11 mouse cellular contexts compared by ENCODE assay signal in genomic region chr17:31409741-31410350, GRCm38 (mm10). TPM values are rescaled to one million over a fixed set of nuclear protein-coding genes. Genes with fewer than 3 reads are reported as not detected.
A peak's percentile ranks its signal among the peaks of the same experiment; 100 is the strongest.
DNase-seq lines count a peak whose midpoint lies in the region; ATAC-seq and TF ChIP-seq lines count a peak whose summit lies in the region.
"Had no signal": no experiment of that assay in that cellular context is flagged by ENCODE, and none has a peak within 500 bp of the region (broad histone marks: within the 10 kb centered on the region; RNA-seq: fewer than 3 reads in every experiment).

No protein-coding gene starts in this region.

- peaks cover 30% of the 10 kb centered on the region for H3K27me3 ChIP-seq in hindbrain, embryonic 10.5 days (ENCODE audit: insufficient read depth, poor library complexity, severe bottlenecking)
- H3K27me3 ChIP-seq in midbrain, embryonic 11.5 days (ENCODE audit: control insufficient read depth, insufficient read depth, low read length): no peaks in the 10 kb centered on the region

- no peaks in the 10 kb centered on the region for H3K9me3 ChIP-seq in hindbrain, embryonic 10.5 days
- no peaks in the 10 kb centered on the region for H3K9me3 ChIP-seq in midbrain, embryonic 11.5 days (ENCODE audit: control insufficient read depth, low read length)

- no peaks in the 10 kb centered on the region; the same call in 1 of the 2 replicates for H3K36me3 ChIP-seq in hindbrain, embryonic 10.5 days
- no peaks in the 10 kb centered on the region for H3K36me3 ChIP-seq in midbrain, embryonic 11.5 days (ENCODE audit: control insufficient read depth, insufficient read depth, low read length)

- WGBS in hindbrain, embryonic 10.5 days: 16% methylated on average over 10 of the region's 10 CpGs
- WGBS in midbrain, embryonic 11.5 days: 13% methylated on average over 10 of the region's 10 CpGs

- no peak overlapping the region for H3K4me3 ChIP-seq in hindbrain, embryonic 10.5 days
- no peak overlapping the region for H3K4me3 ChIP-seq in midbrain, embryonic 11.5 days (ENCODE audit: low read depth, low read length)
- H3K4me3 ChIP-seq in gastrocnemius, adult 2 months: no peak overlapping the region

- DNase-seq in ES-CJ7 (ENCODE audit: low read depth, low spot score): peak; percentile 70
- peak; percentile 51 for DNase-seq in embryo, embryonic 10.5 days (ENCODE audit: low spot score)
- peak; percentile 8 for DNase-seq in hindbrain, embryonic 10.5 days (ENCODE audit: low spot score)
- DNase-seq in midbrain, embryonic 11.5 days (ENCODE audit: low spot score, missing footprints): peak; percentile 86
- DNase-seq in urinary bladder, postnatal 10 days (ENCODE audit: low spot score): no peak
- DNase-seq in natural killer cell, adult 2 months (ENCODE audit: low spot score in 2 of 2): no peak
- no peak for DNase-seq in gastrocnemius, adult 2 months
- DNase-seq: cerebellum, adult 11 months had no signal

- H3K4me1 ChIP-seq in hindbrain, embryonic 10.5 days (replicated peaks): peaks cover 41% of the 10 kb centered on the region
- peaks cover 15% of the 10 kb centered on the region for H3K4me1 ChIP-seq in midbrain, embryonic 11.5 days (ENCODE audit: control insufficient read depth, insufficient read depth, low read length)

- no peak for TF ChIP-seq CTCF in gastrocnemius, adult 2 months (IDR thresholded peaks at IDR 0.05)

- H3K27ac ChIP-seq in hindbrain, embryonic 10.5 days: peak overlapping the region; percentile 78
- peak overlapping the region; percentile 5; the same call in 1 of the 2 replicates for H3K27ac ChIP-seq in midbrain, embryonic 11.5 days (ENCODE audit: low read depth, low read length)
- no peak overlapping the region for H3K27ac ChIP-seq in gastrocnemius, adult 2 months

- peak overlapping the region; percentile 16; the same call in 1 of the 2 replicates for H3K9ac ChIP-seq in midbrain, embryonic 11.5 days (ENCODE audit: low read length)

- no peak overlapping the region for H3K4me2 ChIP-seq in midbrain, embryonic 11.5 days
- H3K4me2 ChIP-seq: liver, embryonic 11.5 days had no signal

- ATAC-seq in midbrain, embryonic 11.5 days (ENCODE audit: low FRiP score): no peak
- ATAC-seq in inflammation-experienced regulatory T-cells, adult 6 months: no peak
- ATAC-seq: Patski had no signal

- intact Hi-C loops in gastrocnemius, adult 2 months (cut with DNase I): no loop called here

RNA-seq across cellular contexts. Expression of gene Pde9a, which starts 23.8 kb away (rescaled TPM):
- polyA plus RNA-seq in hindbrain, embryonic 10.5 days (2016; fragmentation: Nextera tagmentation; extraction: Ambion mirVana): 12.4 and 19.9 TPM in 2 replicates
- polyA plus RNA-seq in midbrain, embryonic 11.5 days (2014; fragmentation: Nextera tagmentation; extraction: Ambion mirVana): 23.4 and 23.5 TPM in 2 replicates
- not detected for polyA plus RNA-seq in inflammation-experienced regulatory T-cells, adult 6 months (2017; shearing (Covaris generic))
- 1 to 10 TPM; 1.8 to 3.3 TPM for total RNA-seq in gastrocnemius, adult 2 months (2021)
- polyA plus RNA-seq: Patski had no signal

Comparison
In these comparisons a context has a peak if more than half of its experiments do, and no peak if none do; other contexts are left out.
1. DNase-seq: peak in ES-CJ7 (single experiment), embryo, embryonic 10.5 days (single experiment), hindbrain, embryonic 10.5 days (single experiment) and midbrain, embryonic 11.5 days (single experiment); none in urinary bladder, postnatal 10 days (single experiment), natural killer cell, adult 2 months (0 of 2) and gastrocnemius, adult 2 months (single experiment).